Mouse (Mus musculus) embryonic fibroblast, embryonic 13.5 days (primary cell): Measurements from ENCODE around the gene Rnaset2b. TPM values are rescaled to one million over a fixed set of nuclear protein-coding genes. Genes with fewer than 3 reads are reported as not detected.
A peak's percentile ranks its signal among the peaks of the same experiment; 100 is the strongest.
"Not testable (repeated sequence)": the region's sequence is repeated elsewhere in the genome, so short reads cannot be mapped to it uniquely, and the experiment has no call there.

Experiments
- H3K27ac ChIP-seq: 2 replicates; pipeline ENCODE4 v1.5.1; 2012; ENCODE audit warnings: low read length, control low read depth, inconsistent platforms; ENCODE audit not compliant: insufficient read depth
- H3K4me1 ChIP-seq: 2 replicates; pipeline ENCODE4 v1.6.1; 2011; ENCODE audit warnings: low read length; ENCODE audit not compliant: control insufficient read depth, insufficient read depth
- H3K4me3 ChIP-seq: 2 replicates; pipeline ENCODE4 v1.5.1; 2011; ENCODE audit warnings: mild to moderate bottlenecking, control low read depth, low read length; ENCODE audit not compliant: insufficient read depth
- POLR2A ChIP-seq: IDR thresholded peaks from 2 replicates; pipeline ENCODE4 v1.6.1; 2011; ENCODE audit warnings: low read depth, mild to moderate bottlenecking, control low read depth, low read length, moderate library complexity
- polyA plus RNA-seq: library from polyadenylated mRNA; stranded (reverse); fragments of >200 nt; gene quantifications from 2 replicates; pipeline ENCODE4 v1.2.4, GENCODE M21; 2011; ENCODE audit warnings: low read depth; ENCODE audit not compliant: missing spikeins, insufficient read length

Rnaset2b gene
- polyA plus RNA-seq, result 153 and 166 TPM in 2 replicates

DNA sequence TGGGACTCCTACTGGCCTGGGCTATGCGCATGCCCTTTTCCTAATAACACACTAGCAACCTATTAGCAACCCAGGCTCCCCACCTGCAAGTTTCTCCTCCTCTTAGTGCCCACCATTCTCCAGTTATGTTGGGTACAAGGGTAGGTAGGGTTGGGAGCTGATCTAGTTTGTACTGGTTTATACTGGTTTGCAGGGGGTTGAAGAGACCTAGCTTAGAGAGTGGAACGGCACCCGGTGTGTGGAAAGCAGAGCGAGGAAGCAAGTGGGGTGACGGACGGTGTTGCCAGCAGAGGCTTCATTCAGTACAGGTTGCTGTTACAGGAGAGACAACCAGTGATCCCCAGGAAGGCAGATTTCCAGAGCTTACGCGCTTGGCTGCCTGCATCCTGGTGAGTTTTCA is at the start of gene Rnaset2b:
Rnaset2b (plus strand) TSS at position 301 of the 400 bp plus-strand sequence.
- not testable (repeated sequence) for H3K27ac ChIP-seq, H3K4me1 ChIP-seq, H3K4me3 ChIP-seq

- H3K4me3 ChIP-seq, H3K27ac ChIP-seq, H3K4me1 ChIP-seq: not testable (repeated sequence)
Observed at GRCm38 (mm10) chr17:6931625-6932024, 38.8 kb upstream of the Rnaset2b start.

GRCm38 (mm10) chr17:6942560-6942959 is 27.9 kb upstream of the Rnaset2b start:
- not testable (repeated sequence) for H3K27ac ChIP-seq, H3K4me1 ChIP-seq, H3K4me3 ChIP-seq

- peak overlapping the region; percentile 62 for H3K4me3 ChIP-seq
- not testable (repeated sequence) for H3K27ac ChIP-seq, H3K4me1 ChIP-seq
Observed at GRCm38 (mm10) chr17:6947637-6947983, 22.8 kb upstream of the Rnaset2b start.

GRCm38 (mm10) chr17:6947984-6948768 is 22.3 kb upstream of the Rnaset2b start, which contains the start of gene Rsph3b:
TSS of gene Rsph3b (minus strand) at chr17:6948682.
- not testable (repeated sequence) for H3K4me1 ChIP-seq
- peak within 1 kb of the TSS; percentile 62 for H3K4me3 ChIP-seq
- peak within 1 kb of the TSS; percentile 65 for H3K27ac ChIP-seq
- peak; percentile 69 for TF ChIP-seq POLR2A

DNA sequence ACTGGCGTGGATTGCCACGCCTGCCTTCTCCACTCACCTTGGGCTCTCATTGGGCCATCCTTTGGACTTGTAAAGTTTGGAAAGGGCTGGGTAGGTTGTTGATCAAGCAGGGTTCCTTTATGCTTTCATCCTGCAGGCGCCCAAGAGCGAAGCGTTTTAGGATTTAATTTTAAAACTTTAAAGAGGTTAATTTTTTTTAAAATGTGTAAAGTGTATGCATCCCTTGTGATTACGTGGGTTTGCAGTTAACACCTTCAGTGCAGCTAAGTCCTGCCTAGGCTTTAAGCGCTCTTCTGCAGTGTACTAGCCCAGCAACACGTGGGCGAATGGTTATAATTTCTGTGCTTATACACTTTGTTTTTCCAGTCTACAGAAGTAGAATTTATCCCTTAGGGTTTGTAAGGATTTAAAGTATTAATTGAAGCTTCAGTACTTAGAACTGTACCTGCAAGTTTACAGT is 21.6 kb upstream of the Rnaset2b start:
- Histone ChIP-seq H3K27ac (peak overlapping the region; percentile 65; the same call in 1 of the 2 replicates), H3K4me3 (peak overlapping the region; percentile 62)
- TF ChIP-seq POLR2A, result 0 out of 2 replicates have a peak, but pooled peaks have one; percentile 7
- not testable (repeated sequence) for H3K4me1 ChIP-seq

DNA sequence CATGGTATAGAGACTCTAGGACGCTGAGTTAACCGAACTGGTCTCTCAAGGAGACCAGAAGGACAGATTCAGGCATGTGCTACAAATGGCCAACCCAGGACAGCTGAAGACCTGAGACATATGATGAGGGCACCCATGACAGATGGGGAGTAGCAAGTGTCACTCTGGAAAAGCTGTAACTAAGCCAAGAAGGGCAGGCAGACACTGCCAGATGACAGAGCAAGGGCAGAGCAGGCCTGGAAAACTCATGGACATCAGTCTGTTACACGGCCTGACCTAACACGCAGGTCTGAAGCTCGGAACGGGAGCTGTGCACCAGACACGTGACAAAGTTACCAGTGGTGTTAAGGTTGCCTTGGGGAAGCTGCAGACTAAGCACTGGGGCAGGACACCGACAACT is 11.6 kb upstream of the Rnaset2b start:
- H3K4me1 ChIP-seq, H3K4me3 ChIP-seq, H3K27ac ChIP-seq: not testable (repeated sequence)

- H3K27ac ChIP-seq, H3K4me1 ChIP-seq: not testable (repeated sequence)
- H3K4me3 ChIP-seq, result peak overlapping the region; percentile 53
Observed at GRCm38 (mm10) chr17:6959543-6960259, 10.7 kb upstream of the Rnaset2b start.

DNA sequence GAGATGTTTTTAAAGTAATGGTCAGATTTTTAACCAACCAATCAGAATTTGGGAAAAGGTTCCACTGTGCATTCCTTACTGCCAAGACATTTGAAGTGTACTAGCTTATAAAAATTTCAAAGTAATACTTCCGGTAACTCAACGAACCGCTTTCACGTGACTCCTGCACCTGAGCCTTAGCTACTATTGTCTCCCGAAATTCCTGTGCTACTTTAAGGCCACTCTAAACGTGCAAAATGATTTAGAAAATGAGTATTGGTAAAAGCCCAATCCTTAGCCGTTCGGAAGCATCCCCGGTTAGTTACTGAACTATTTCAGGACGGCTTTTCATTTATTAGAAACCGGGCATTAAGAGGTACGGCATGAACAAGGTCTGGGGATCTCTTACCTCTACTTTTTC is 10.1 kb upstream of the Rnaset2b start:
- peak overlapping the region; percentile 53 for H3K4me3 ChIP-seq
- H3K27ac ChIP-seq, H3K4me1 ChIP-seq: not testable (repeated sequence)

GRCm38 (mm10) chr17:6960776-6961175 is 9.7 kb upstream of the Rnaset2b start, which contains the start of gene Tagap1:
TSS of gene Tagap1 (minus strand) at chr17:6961156.
- H3K4me1 ChIP-seq, H3K27ac ChIP-seq: not testable (repeated sequence)
- H3K4me3 ChIP-seq, result peak within 1 kb of the TSS; percentile 53

GRCm38 (mm10) chr17:6961181-6962000 is 9.0 kb upstream of the Rnaset2b start:
- H3K4me3 ChIP-seq, result peak overlapping the region; percentile 39
- H3K27ac ChIP-seq, H3K4me1 ChIP-seq: not testable (repeated sequence)

GRCm38 (mm10) chr17:6962339-6962738 is 8.1 kb upstream of the Rnaset2b start:
- not testable (repeated sequence) for H3K27ac ChIP-seq

GRCm38 (mm10) chr17:6962936-6963335 is 7.5 kb upstream of the Rnaset2b start:
- not testable (repeated sequence) for H3K4me1 ChIP-seq, H3K27ac ChIP-seq, H3K4me3 ChIP-seq

More at GRCm38 (mm10) chr17:6962339-6962738, 8.1 kb upstream of the Rnaset2b start:
- not testable (repeated sequence) for H3K4me3 ChIP-seq, H3K4me1 ChIP-seq
